Mouse (Mus musculus): ENCODE results near the gene Ywhah. TPM values are rescaled to one million over a fixed set of nuclear protein-coding genes. Genes with fewer than 3 reads are reported as not detected.

Ywhah gene
- polyA plus RNA-seq, 1 experiment from 2014 or later, result 201 TPM

- H3K4me1 ChIP-seq (replicated peaks), result no peaks in the 10 kb centered on the region; the same call in 1 of the 2 replicates
- no peak overlapping the region for H3K4me3 ChIP-seq (replicated peaks)
- 59% methylated on average over 4 of the region's 4 CpGs for WGBS (ENCODE audit: insufficient replicate concordance)
- no peak for ATAC-seq (ENCODE audit: insufficient read depth)
- H3K27ac ChIP-seq (replicated peaks), result no peak overlapping the region
- no peaks in the 10 kb centered on the region for H3K9me3 ChIP-seq (replicated peaks)
- no peaks in the 10 kb centered on the region for H3K36me3 ChIP-seq (replicated peaks)
- H3K27me3 ChIP-seq, result peaks cover 10% of the 10 kb centered on the region; the same call in 1 of the 2 replicates
- no peak overlapping the region for H3K4me2 ChIP-seq
- H3K9ac ChIP-seq, result no peak overlapping the region
These were observed 19.8 kb upstream of the Ywhah start for GRCm38 (mm10) chr5:32998783-32999182.

GRCm38 (mm10) chr5:33001111-33001510 is 17.5 kb upstream of the Ywhah start:
- WGBS (ENCODE audit: insufficient replicate concordance), result 62% methylated on average over 5 of the region's 5 CpGs
- ATAC-seq (ENCODE audit: insufficient read depth), result no peak
- Histone ChIP-seq H3K27me3 (peaks cover 18% of the 10 kb centered on the region; the same call in 1 of the 2 replicates), H3K4me3 (replicated peaks) (no peak overlapping the region), H3K4me2 (no peak overlapping the region), H3K9ac (no peak overlapping the region), H3K9me3 (replicated peaks) (no peaks in the 10 kb centered on the region), H3K4me1 (replicated peaks) (no peaks in the 10 kb centered on the region; the same call in none of the 2 replicates), H3K27ac (replicated peaks) (no peak overlapping the region), H3K36me3 (replicated peaks) (no peaks in the 10 kb centered on the region)

DNA sequence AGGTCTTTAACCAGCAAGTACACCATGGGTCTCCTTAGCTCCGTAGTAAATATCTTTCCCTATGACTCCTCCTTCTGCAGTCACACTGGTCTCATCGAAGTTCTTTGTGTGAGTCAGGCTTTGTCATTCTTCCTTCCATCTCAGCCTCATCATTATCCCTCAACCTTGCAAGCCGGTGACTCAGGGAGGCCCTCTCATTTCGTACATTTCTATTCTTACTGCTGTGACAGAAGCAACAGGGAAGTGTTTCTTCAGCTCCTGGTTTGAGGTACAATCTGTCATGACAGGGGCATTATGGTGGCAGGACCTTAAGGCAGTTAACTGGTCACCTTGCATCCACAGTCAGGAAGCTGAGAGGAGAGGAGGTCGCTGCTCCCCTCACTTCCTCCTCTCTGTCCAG is 15.8 kb upstream of the Ywhah start:
- Histone ChIP-seq H3K9me3 (replicated peaks) (no peaks in the 10 kb centered on the region), H3K27me3 (peaks cover 18% of the 10 kb centered on the region; the same call in 1 of the 2 replicates), H3K9ac (no peak overlapping the region), H3K27ac (replicated peaks) (no peak overlapping the region), H3K36me3 (replicated peaks) (no peaks in the 10 kb centered on the region), H3K4me2 (no peak overlapping the region), H3K4me1 (replicated peaks) (no peaks in the 10 kb centered on the region; the same call in none of the 2 replicates), H3K4me3 (replicated peaks) (no peak overlapping the region)
- no peak for ATAC-seq (ENCODE audit: insufficient read depth)
- 60% methylated on average over 5 of the region's 5 CpGs for WGBS (ENCODE audit: insufficient replicate concordance)

GRCm38 (mm10) chr5:33003500-33003899 is 15.1 kb upstream of the Ywhah start:
- Histone ChIP-seq H3K4me3 (replicated peaks) (no peak overlapping the region), H3K4me2 (no peak overlapping the region), H3K9me3 (replicated peaks) (no peaks in the 10 kb centered on the region), H3K27me3 (peaks cover 16% of the 10 kb centered on the region; the same call in 1 of the 2 replicates), H3K4me1 (replicated peaks) (no peaks in the 10 kb centered on the region; the same call in none of the 2 replicates), H3K27ac (replicated peaks) (no peak overlapping the region), H3K36me3 (replicated peaks) (no peaks in the 10 kb centered on the region), H3K9ac (no peak overlapping the region)
- no peak for ATAC-seq (ENCODE audit: insufficient read depth)
- WGBS (ENCODE audit: insufficient replicate concordance), result 53% methylated on average over 6 of the region's 6 CpGs

DNA sequence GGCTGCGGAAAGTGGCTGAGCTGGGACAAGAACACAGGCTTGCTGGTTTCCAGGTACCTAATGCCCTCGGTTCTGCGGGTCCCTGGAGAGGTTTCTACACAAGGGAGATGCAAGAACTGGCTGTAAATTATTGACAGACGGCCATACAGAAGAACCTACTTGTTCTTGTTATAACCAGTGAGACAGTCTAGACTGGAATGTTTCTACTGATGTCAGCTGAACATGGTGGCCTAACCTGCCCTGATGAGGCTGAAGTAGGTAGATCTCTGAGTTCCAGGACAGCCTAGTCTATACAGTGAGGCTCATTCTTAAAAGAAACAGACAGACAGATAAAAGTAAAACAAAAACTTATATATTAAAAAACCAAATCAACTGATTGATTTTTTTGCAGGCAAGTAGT is 14.5 kb upstream of the Ywhah start:
- ATAC-seq (ENCODE audit: insufficient read depth), result no peak

GRCm38 (mm10) chr5:33005442-33006145 is 13.0 kb upstream of the Ywhah start:
- 58% methylated on average over 11 of the region's 11 CpGs for WGBS (ENCODE audit: insufficient replicate concordance)
- no peak overlapping the region for H3K4me2 ChIP-seq
- ATAC-seq (ENCODE audit: insufficient read depth), result no peak

More for the DNA sequence above, 14.5 kb upstream of the Ywhah start:
- WGBS (ENCODE audit: insufficient replicate concordance), result 57% methylated on average over 4 of the region's 4 CpGs
- H3K27ac ChIP-seq (replicated peaks), result no peak overlapping the region
- H3K4me3 ChIP-seq (replicated peaks), result no peak overlapping the region
- no peaks in the 10 kb centered on the region for H3K9me3 ChIP-seq (replicated peaks)
- H3K4me2 ChIP-seq, result no peak overlapping the region
- H3K27me3 ChIP-seq, result 0 out of 2 replicates have a peak, but pooled peaks cover 15% of the 10 kb centered on the region
- no peak overlapping the region for H3K9ac ChIP-seq
- H3K36me3 ChIP-seq (replicated peaks), result no peaks in the 10 kb centered on the region
- no peaks in the 10 kb centered on the region; the same call in 1 of the 2 replicates for H3K4me1 ChIP-seq (replicated peaks)

GRCm38 (mm10) chr5:33006670-33007069 is 11.9 kb upstream of the Ywhah start:
- Histone ChIP-seq H3K36me3 (replicated peaks) (no peaks in the 10 kb centered on the region), H3K9me3 (replicated peaks) (no peaks in the 10 kb centered on the region), H3K27ac (replicated peaks) (no peak overlapping the region), H3K4me1 (replicated peaks) (peaks cover 2% of the 10 kb centered on the region; the same call in 1 of the 2 replicates), H3K4me2 (no peak overlapping the region), H3K4me3 (replicated peaks) (no peak overlapping the region), H3K9ac (no peak overlapping the region), H3K27me3 (peaks cover 15% of the 10 kb centered on the region; the same call in 1 of the 2 replicates)
- 43% methylated on average over 8 of the region's 8 CpGs for WGBS (ENCODE audit: insufficient replicate concordance)
- ATAC-seq (ENCODE audit: insufficient read depth), result no peak

More at GRCm38 (mm10) chr5:33005442-33006145, 13.0 kb upstream of the Ywhah start:
- H3K9me3 ChIP-seq (replicated peaks), result no peaks in the 10 kb centered on the region
- H3K9ac ChIP-seq, result no peak overlapping the region
- H3K36me3 ChIP-seq (replicated peaks), result no peaks in the 10 kb centered on the region
- H3K27me3 ChIP-seq, result peaks cover 22% of the 10 kb centered on the region; the same call in 1 of the 2 replicates
- no peak overlapping the region for H3K27ac ChIP-seq (replicated peaks)
- H3K4me3 ChIP-seq (replicated peaks), result no peak overlapping the region
- no peaks in the 10 kb centered on the region; the same call in 1 of the 2 replicates for H3K4me1 ChIP-seq (replicated peaks)

- no peak overlapping the region for H3K9ac ChIP-seq
- peaks cover 15% of the 10 kb centered on the region; the same call in 1 of the 2 replicates for H3K27me3 ChIP-seq
- no peaks in the 10 kb centered on the region for H3K36me3 ChIP-seq (replicated peaks)
- 67% methylated on average over 4 of the region's 4 CpGs for WGBS (ENCODE audit: insufficient replicate concordance)
- H3K4me2 ChIP-seq, result no peak overlapping the region
- ATAC-seq (ENCODE audit: insufficient read depth), result no peak
- no peak overlapping the region for H3K4me3 ChIP-seq (replicated peaks)
- H3K9me3 ChIP-seq (replicated peaks), result no peaks in the 10 kb centered on the region
- peaks cover 4% of the 10 kb centered on the region; the same call in 1 of the 2 replicates for H3K4me1 ChIP-seq (replicated peaks)
- H3K27ac ChIP-seq (replicated peaks), result no peak overlapping the region
These were observed 11.2 kb upstream of the Ywhah start for GRCm38 (mm10) chr5:33007371-33007770.

GRCm38 (mm10) chr5:33009301-33009700 is 9.3 kb upstream of the Ywhah start:
- H3K27me3 ChIP-seq, result peaks cover 19% of the 10 kb centered on the region; the same call in 1 of the 2 replicates
- H3K4me3 ChIP-seq (replicated peaks), result no peak overlapping the region
- H3K9me3 ChIP-seq (replicated peaks), result no peaks in the 10 kb centered on the region
- no peak overlapping the region for H3K4me2 ChIP-seq
- H3K36me3 ChIP-seq (replicated peaks), result no peaks in the 10 kb centered on the region
- peaks cover 4% of the 10 kb centered on the region; the same call in 1 of the 2 replicates for H3K4me1 ChIP-seq (replicated peaks)
- H3K9ac ChIP-seq, result no peak overlapping the region
- 46% methylated on average over 2 of the region's 2 CpGs for WGBS (ENCODE audit: insufficient replicate concordance)
- peak overlapping the region; percentile 19; the same call in 1 of the 2 replicates for H3K27ac ChIP-seq (replicated peaks)
- ATAC-seq (ENCODE audit: insufficient read depth), result no peak

- H3K4me3 ChIP-seq (replicated peaks), result no peak overlapping the region
- no peak overlapping the region for H3K9ac ChIP-seq
- 0 out of 2 replicates have a peak overlapping the region, but pooled peaks have one; percentile 1 for H3K27ac ChIP-seq (replicated peaks)
- no peaks in the 10 kb centered on the region for H3K9me3 ChIP-seq (replicated peaks)
- 0 out of 2 replicates have a peak, but pooled peaks have one; percentile 17 for ATAC-seq (ENCODE audit: insufficient read depth)
- WGBS (ENCODE audit: insufficient replicate concordance), result 46% methylated on average over 14 of the region's 14 CpGs
- H3K4me1 ChIP-seq (replicated peaks), result peaks cover 4% of the 10 kb centered on the region
- H3K27me3 ChIP-seq, result peaks cover 15% of the 10 kb centered on the region; the same call in 1 of the 2 replicates
- H3K4me2 ChIP-seq, result no peak overlapping the region
- no peaks in the 10 kb centered on the region for H3K36me3 ChIP-seq (replicated peaks)
These were observed 8.5 kb upstream of the Ywhah start for GRCm38 (mm10) chr5:33009818-33010812.
